Mouse (Mus musculus): ENCODE measurements around the gene Tbc1d1. TPM values are rescaled to one million over a fixed set of nuclear protein-coding genes. Genes with fewer than 3 reads are reported as not detected.

The Tbc1d1 gene
- polyA plus RNA-seq (2015; fragmentation: Nextera tagmentation; extraction: Ambion mirVana), result 32.0 and 36.3 TPM in 2 replicates

DNA sequence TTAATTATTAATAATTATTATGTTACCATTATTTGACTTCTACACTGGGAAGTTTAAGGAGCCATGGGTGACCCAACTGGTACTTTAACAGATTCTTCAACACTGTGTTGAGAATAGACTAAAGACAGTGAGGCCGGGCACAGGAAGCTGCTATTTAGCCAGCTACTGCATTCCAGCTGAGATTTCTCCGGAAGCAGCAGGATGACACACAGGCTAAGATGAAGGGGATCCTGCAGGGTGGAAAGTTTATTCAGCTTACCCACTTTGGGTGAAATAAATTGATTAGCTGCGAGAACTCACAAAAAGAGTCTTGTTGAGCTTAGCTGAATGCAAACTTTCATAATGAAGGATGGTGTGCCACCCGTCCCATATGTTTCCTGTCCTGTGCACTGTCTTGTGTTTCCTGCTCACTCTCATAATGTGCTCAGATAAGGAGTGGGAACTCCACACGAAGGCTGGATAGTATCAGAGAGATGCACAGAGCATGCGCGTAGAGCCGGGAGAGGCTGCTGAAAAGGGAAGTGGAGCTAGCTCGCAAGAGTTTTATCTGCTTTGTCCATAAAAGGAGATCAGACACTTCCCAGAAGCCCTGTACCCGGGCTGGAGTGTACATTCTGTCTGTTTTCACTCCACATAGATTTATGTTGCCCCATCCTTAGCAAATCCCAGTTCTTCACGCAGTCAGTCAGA lies at the start of gene Tbc1d1:
Gene Tbc1d1, plus strand, starts transcription at position 445 of the 690 bp plus-strand sequence.
- no peaks in the 10 kb centered on the region for H3K9me3 ChIP-seq (replicated peaks)
- peak; percentile 70 for ATAC-seq (replicated peaks; ENCODE audit: low FRiP score)
- H3K4me3 ChIP-seq (replicated peaks), result peak within 1 kb of the TSS; percentile 35
- peak within 1 kb of the TSS; percentile 82 for H3K27ac ChIP-seq
- H3K4me2 ChIP-seq, result peak within 1 kb of the TSS; percentile 59
- H3K4me1 ChIP-seq, result peaks cover 38% of the 10 kb centered on the region
- no peaks in the 10 kb centered on the region for H3K36me3 ChIP-seq
- H3K9ac ChIP-seq, result no peak within 1 kb of the TSS
- WGBS, result 13% methylated on average over 11 of the region's 11 CpGs
- H3K27me3 ChIP-seq, result peaks cover 28% of the 10 kb centered on the region

DNA sequence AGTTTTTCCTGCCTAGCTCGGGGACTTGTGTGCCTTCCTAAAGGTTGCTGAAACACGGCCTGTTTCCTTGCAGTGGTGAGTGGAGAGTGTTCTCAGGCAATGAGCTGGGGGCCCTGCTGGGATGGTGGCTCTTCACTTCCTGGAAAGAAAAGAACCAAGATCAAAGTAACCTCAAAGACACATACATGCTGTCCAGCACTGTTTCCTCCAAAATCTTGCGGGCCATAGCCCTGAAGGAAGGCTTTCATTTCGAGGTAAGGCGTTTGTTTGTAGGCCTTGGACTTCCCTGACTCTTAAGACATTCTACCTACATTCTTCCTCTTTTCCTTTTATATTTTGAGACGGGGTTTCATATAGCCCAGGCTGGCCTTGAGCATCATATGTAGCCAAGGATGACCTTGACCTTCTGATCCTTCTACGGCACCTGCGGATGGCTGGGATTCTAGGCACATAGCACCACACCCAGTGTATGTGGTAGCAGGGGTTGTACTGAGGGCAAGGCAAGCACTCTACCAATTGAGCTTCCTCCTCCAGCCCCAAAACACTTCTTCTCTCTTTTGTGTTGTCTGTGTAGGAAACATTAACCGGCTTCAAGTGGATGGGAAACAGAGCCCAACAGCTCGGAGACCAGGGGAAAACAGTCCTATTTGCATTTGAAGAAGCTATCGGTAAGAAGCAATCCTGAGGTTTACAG lies 48.4 kb upstream of the Tbc1d1 start:
- no peak overlapping the region for H3K9ac ChIP-seq
- H3K27me3 ChIP-seq, result no peaks in the 10 kb centered on the region
- no peak overlapping the region for H3K27ac ChIP-seq
- H3K36me3 ChIP-seq, result peaks cover 74% of the 10 kb centered on the region
- WGBS, result 90% methylated on average over 11 of the region's 11 CpGs
- H3K4me2 ChIP-seq, result no peak overlapping the region
- ATAC-seq (replicated peaks; ENCODE audit: low FRiP score), result no peak
- H3K9me3 ChIP-seq (replicated peaks), result no peaks in the 10 kb centered on the region
- 0 out of 2 replicates have a peak, but pooled peaks cover 3% of the 10 kb centered on the region for H3K4me1 ChIP-seq
- H3K4me3 ChIP-seq (replicated peaks), result no peak overlapping the region

DNA sequence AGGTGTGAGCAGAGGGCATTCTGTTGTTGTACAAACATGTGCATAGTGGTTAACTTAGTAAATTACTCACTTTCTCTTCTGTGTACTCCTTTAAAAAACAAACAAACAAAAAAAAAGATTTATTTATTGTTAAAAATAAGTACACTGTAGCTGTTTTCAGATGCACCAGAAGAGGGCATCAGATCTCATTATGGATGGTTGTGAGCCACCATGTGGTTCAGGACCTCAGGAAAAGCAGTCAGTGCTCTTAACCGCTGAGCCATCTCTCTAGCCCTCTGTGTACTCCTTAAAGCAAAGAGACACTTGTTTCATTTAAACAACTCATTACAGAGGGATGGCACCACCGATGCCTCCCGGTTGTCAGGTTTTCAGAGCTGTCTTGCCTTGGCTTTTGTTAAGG lies 46.9 kb upstream of the Tbc1d1 start:
- H3K4me3 ChIP-seq (replicated peaks), result no peak overlapping the region
- H3K4me1 ChIP-seq, result 0 out of 2 replicates have a peak, but pooled peaks cover 3% of the 10 kb centered on the region
- H3K9me3 ChIP-seq (replicated peaks), result no peaks in the 10 kb centered on the region
- no peak overlapping the region for H3K4me2 ChIP-seq
- 69% methylated on average over 3 of the region's 3 CpGs for WGBS
- no peaks in the 10 kb centered on the region for H3K27me3 ChIP-seq
- H3K9ac ChIP-seq, result no peak overlapping the region
- peaks cover 74% of the 10 kb centered on the region for H3K36me3 ChIP-seq
- H3K27ac ChIP-seq, result no peak overlapping the region
- no peak for ATAC-seq (replicated peaks; ENCODE audit: low FRiP score)

DNA sequence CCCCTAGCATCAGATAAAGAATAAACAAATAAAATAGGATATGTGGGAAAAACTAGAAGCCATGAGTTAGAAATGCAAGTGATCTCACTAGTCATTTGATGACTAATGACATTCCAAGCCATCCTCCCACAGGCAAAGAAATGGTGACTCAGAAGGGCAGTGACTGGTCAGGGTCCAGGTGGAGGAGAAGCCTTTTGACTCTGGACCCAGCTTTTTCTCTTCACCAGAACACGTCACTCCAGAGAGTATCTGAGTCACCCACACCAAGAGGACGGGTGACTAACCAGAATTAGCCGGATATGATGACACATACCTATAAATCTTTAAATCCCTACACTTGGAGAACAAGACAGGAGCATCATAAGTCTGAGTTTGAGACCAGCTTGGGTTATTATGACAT lies 43.7 kb upstream of the Tbc1d1 start:
- Histone ChIP-seq H3K4me2 (no peak overlapping the region), H3K27me3 (no peaks in the 10 kb centered on the region), H3K4me3 (replicated peaks) (no peak overlapping the region), H3K27ac (0 out of 2 replicates have a peak overlapping the region, but pooled peaks have one; percentile 18), H3K9ac (no peak overlapping the region), H3K9me3 (replicated peaks) (no peaks in the 10 kb centered on the region; the same call in 1 of the 2 replicates), H3K36me3 (peaks cover 84% of the 10 kb centered on the region), H3K4me1 (no peaks in the 10 kb centered on the region)
- 55% methylated on average over 3 of the region's 3 CpGs for WGBS
- peak; percentile 58 for ATAC-seq (replicated peaks; ENCODE audit: low FRiP score)

DNA sequence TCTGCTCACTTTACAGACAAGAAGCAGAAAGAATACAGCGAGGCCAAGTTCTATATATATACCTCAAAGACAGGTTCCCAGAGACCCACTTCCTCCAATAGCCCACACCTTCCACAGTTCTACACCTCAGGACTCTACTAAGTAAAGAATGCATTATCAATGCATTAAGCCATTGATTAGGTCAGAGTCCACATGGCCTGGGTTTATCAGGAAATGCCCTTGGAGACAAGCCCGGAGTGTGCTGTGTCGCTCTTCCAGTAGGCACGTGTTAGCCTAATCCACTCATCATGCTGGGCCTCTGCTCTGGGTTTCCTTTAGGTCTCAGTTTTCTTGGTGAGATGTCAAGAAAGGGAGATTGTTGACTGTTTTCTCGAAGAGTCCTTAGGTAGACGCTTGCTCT lies 41.9 kb upstream of the Tbc1d1 start:
- Histone ChIP-seq H3K4me3 (replicated peaks) (no peak overlapping the region), H3K9ac (no peak overlapping the region), H3K9me3 (replicated peaks) (no peaks in the 10 kb centered on the region; the same call in 1 of the 2 replicates), H3K27ac (no peak overlapping the region), H3K4me1 (no peaks in the 10 kb centered on the region), H3K36me3 (peaks cover 73% of the 10 kb centered on the region), H3K27me3 (no peaks in the 10 kb centered on the region), H3K4me2 (no peak overlapping the region)
- 93% methylated on average over 6 of the region's 6 CpGs for WGBS
- ATAC-seq (replicated peaks; ENCODE audit: low FRiP score), result no peak

DNA sequence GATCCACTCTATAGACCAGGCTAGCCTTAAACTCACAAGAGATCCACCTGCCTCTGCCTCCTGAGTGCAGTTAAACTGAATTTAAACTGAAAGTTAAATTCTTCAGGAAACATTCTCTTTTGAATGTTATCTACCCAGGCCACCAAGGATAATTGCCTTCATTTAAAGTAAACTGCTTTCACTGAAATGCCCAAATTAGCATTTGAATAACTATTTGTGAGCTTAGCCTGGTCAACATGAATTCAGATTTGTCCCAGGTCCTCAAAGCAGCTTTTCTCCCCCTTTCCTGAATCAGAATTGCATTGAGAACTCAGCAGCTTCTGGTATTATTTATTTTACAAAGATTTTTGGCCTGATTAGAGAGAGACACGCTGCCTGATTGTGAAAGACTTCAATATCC lies 38.9 kb upstream of the Tbc1d1 start:
- no peak for ATAC-seq (replicated peaks; ENCODE audit: low FRiP score)
- peaks cover 48% of the 10 kb centered on the region for H3K36me3 ChIP-seq
- no peaks in the 10 kb centered on the region for H3K27me3 ChIP-seq
- H3K9ac ChIP-seq, result no peak overlapping the region
- H3K4me2 ChIP-seq, result no peak overlapping the region
- H3K9me3 ChIP-seq (replicated peaks), result no peaks in the 10 kb centered on the region; the same call in 1 of the 2 replicates
- H3K4me3 ChIP-seq (replicated peaks), result no peak overlapping the region
- WGBS, result 96% methylated on average over 1 of the region's 1 CpGs
- H3K4me1 ChIP-seq, result no peaks in the 10 kb centered on the region
- H3K27ac ChIP-seq, result no peak overlapping the region

DNA sequence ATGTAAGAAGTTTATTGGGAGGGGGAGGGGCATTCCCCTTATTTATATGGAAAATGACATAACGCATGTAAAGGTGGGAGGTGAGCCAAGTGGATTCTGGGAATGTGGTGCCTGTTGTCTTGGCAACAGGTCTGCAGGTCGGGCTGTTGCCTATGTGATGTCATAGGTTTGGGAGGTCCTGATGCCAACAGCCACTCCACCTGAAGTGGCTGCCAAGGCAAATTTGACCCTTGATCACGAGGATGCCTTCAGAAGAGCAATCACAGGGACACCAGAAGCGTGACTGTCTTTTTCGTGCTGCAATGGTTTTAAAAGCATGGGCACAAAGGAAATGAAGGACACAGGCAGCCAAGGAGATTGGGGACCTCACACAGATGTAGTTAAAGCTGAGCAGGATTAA lies 30.3 kb upstream of the Tbc1d1 start:
- 83% methylated on average over 5 of the region's 5 CpGs for WGBS
- Histone ChIP-seq H3K27me3 (no peaks in the 10 kb centered on the region), H3K27ac (no peak overlapping the region), H3K4me1 (no peaks in the 10 kb centered on the region), H3K9ac (no peak overlapping the region), H3K9me3 (replicated peaks) (no peaks in the 10 kb centered on the region), H3K36me3 (peaks cover 27% of the 10 kb centered on the region), H3K4me2 (no peak overlapping the region), H3K4me3 (replicated peaks) (no peak overlapping the region)
- ATAC-seq (replicated peaks; ENCODE audit: low FRiP score), result no peak

DNA sequence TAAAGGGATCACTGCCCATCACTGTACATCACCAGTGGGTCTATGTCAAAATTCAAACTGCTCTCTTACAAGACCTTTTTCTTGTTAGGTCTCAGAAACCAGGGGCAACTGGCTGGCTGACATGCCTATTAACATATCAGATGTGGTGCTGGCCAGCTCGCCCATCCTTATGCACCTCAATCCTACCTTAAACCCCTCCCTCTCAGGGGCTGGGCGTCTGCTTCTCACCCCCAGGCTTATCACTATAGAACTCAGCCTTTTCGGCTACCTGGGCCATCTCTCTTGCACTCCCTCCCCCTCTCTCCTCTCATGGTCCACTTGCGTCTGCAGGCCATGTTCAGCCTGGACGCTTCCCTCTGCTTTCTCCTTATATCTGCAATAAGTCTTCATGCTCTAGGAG lies 24.6 kb upstream of the Tbc1d1 start:
- 61% methylated on average over 5 of the region's 5 CpGs for WGBS
- H3K4me3 ChIP-seq (replicated peaks), result no peak overlapping the region
- H3K4me2 ChIP-seq, result no peak overlapping the region
- H3K27ac ChIP-seq, result no peak overlapping the region
- no peaks in the 10 kb centered on the region for H3K27me3 ChIP-seq
- no peaks in the 10 kb centered on the region for H3K9me3 ChIP-seq (replicated peaks)
- no peak for ATAC-seq (replicated peaks; ENCODE audit: low FRiP score)
- H3K9ac ChIP-seq, result no peak overlapping the region
- H3K4me1 ChIP-seq, result no peaks in the 10 kb centered on the region
- peaks cover 17% of the 10 kb centered on the region for H3K36me3 ChIP-seq

DNA sequence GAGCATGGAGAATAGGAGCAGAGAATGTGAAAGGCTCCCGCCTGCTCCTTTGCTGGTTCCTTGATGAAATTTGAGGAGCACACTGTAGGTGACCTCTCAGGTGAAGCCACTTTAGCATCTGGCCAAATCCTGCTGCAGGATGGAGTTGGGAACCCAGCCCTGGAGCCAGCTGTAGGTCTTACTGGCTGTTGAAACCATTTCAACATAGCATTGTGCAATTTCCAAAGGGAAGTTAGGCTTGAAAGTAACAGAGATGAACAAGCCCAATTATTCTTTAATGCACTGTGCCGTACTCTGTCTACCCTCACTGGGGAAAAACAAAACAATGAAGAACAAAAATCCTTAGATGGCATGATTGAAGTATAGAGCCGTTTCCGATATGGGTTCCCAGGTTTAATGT lies 22.2 kb upstream of the Tbc1d1 start:
- Histone ChIP-seq H3K9ac (no peak overlapping the region), H3K4me3 (replicated peaks) (no peak overlapping the region), H3K4me1 (no peaks in the 10 kb centered on the region), H3K27ac (no peak overlapping the region), H3K36me3 (no peaks in the 10 kb centered on the region), H3K9me3 (replicated peaks) (no peaks in the 10 kb centered on the region), H3K4me2 (no peak overlapping the region), H3K27me3 (no peaks in the 10 kb centered on the region)
- ATAC-seq (replicated peaks; ENCODE audit: low FRiP score), result no peak
- 82% methylated on average over 4 of the region's 4 CpGs for WGBS

DNA sequence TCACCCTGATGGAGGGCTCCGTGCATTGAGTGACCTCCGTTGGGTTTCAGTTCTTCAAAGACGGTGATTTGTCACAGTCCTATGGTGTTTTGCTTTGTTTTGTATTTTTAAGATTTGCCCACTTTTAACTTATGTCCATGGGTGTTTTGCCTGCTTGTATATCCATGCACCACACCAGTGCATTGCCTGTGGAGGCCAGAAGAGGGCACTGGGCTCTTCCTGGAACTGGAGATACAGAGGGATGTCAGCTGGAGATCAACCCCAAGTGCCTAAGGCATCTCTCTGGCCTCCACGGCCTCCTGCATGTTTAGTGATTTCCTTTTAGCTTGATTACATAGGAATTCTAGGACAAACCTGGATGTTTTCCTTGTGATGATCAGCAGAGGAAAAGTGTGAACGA lies 19.8 kb upstream of the Tbc1d1 start:
- no peak overlapping the region for H3K9ac ChIP-seq
- H3K9me3 ChIP-seq (replicated peaks), result no peaks in the 10 kb centered on the region
- no peaks in the 10 kb centered on the region for H3K36me3 ChIP-seq
- no peak overlapping the region for H3K27ac ChIP-seq
- no peak for ATAC-seq (replicated peaks; ENCODE audit: low FRiP score)
- WGBS, result 78% methylated on average over 5 of the region's 5 CpGs
- H3K27me3 ChIP-seq, result no peaks in the 10 kb centered on the region
- H3K4me1 ChIP-seq, result no peaks in the 10 kb centered on the region
- no peak overlapping the region for H3K4me3 ChIP-seq (replicated peaks)
- no peak overlapping the region for H3K4me2 ChIP-seq

DNA sequence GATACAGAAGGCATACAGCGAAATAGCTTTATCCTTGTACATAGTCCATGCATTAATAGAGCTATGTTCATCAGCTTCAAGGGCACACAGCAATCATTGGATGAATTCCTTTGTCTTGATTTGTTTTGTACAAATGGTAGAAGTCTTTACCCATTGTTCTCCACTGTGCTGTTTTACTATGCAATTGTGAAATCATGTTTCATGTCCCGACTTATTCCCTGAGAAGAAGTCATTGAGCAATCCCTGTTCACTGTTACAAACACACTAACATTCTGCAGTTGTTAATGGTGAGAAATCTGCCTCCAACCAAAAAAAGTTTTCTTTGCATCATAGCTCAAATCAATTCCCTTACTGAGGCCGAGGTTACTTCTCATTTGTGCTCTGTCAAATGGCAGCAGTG lies 15.9 kb upstream of the Tbc1d1 start:
- H3K9me3 ChIP-seq (replicated peaks), result no peaks in the 10 kb centered on the region
- H3K4me3 ChIP-seq (replicated peaks), result no peak overlapping the region
- no peak overlapping the region for H3K4me2 ChIP-seq
- H3K9ac ChIP-seq, result no peak overlapping the region
- H3K4me1 ChIP-seq, result no peaks in the 10 kb centered on the region
- H3K27me3 ChIP-seq, result no peaks in the 10 kb centered on the region
- no peak for ATAC-seq (replicated peaks; ENCODE audit: low FRiP score)
- H3K36me3 ChIP-seq, result no peaks in the 10 kb centered on the region
- no peak overlapping the region for H3K27ac ChIP-seq
- WGBS, result 83% methylated on average over 3 of the region's 3 CpGs

DNA sequence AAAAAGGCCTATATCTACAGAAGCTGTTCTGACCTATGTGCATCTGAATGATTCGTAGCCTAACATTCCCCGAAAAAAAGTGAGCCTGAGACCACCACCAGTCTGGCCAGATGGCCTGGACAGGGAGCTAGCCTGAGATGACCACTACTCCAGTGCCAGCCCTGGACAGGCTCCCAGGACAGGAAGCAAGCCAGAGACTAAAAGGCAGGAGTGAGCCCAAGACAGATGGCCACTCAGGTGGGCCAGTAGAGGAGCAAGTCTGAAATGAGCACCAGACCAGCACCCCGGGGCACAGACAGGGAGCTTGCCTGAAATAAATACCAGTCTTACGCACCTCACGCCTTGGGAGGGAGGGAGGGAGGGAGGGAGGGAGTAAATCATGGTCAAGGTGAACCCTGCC lies 11.8 kb upstream of the Tbc1d1 start:
- Histone ChIP-seq H3K9me3 (replicated peaks) (no peaks in the 10 kb centered on the region), H3K27ac (no peak overlapping the region), H3K4me3 (replicated peaks) (no peak overlapping the region), H3K27me3 (no peaks in the 10 kb centered on the region), H3K9ac (no peak overlapping the region), H3K36me3 (no peaks in the 10 kb centered on the region), H3K4me1 (no peaks in the 10 kb centered on the region), H3K4me2 (no peak overlapping the region)
- no peak for ATAC-seq (replicated peaks; ENCODE audit: low FRiP score)
- 67% methylated on average over 5 of the region's 5 CpGs for WGBS
